Mouse (Mus musculus) kidney, adult 18-20 months (tissue): ENCODE data around the gene Zfp2.

Source experiments
- DNase-seq: peaks from one replicate; pipeline ENCODE4 v3.0.0; 2021

Gene Zfp2

DNA sequence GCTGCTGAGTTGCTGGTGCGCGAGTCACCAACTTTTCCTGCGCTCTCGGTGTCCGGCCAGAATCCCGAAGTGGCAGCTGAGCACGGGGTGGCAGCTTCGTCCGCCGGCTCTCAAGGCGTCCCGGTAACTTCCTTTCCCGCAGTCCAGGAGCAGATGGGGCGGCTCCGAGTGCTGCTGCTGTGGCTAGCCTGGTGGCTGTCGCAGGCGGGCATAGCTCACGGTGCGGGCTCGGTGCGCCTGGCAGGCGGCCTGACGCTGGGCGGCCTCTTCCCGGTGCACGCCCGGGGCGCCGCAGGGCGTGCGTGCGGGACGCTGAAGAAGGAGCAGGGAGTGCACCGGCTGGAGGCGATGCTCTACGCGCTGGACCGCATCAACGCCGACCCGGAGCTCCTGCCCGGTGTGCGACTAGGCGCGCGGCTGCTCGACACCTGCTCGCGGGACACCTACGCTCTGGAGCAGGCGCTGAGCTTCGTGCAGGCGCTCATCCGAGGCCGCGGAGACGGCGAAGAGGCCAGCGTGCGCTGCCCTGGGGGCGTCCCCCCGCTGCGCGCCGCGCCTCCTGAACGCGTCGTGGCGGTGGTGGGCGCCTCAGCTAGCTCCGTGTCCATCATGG is 64.9 kb downstream of the Zfp2 start:
- peak; percentile 11 for DNase-seq

DNA sequence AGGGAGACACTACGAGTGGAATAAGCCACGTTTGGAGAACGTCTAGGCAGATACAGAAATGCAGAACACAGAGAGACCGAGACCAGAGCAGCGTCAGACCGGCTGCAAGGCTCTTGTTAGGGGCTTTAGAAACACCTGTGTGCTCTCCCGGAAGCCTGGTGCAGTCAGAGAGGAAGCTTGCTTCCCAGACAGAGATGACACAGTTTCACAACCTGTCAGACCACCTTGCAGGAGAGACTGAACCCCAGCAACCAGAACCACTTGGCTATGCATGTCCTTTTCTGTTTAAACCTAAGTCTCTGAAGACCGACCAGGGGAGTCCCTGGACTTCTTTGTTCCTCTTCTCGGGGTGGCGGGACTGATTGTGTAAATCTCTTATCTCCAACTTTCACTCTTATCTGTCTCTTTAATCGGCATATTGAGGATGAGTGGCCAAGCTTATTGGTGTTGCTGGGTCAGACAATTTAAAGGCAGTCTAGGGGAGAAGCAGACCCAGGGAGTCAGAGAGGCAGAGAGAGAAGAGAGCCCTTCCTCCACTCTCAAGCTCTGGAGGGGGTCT is 65.7 kb downstream of the Zfp2 start, which contains the start of gene Grm6:
Gene Grm6, plus strand, starts transcription at position 509 of the 559 bp plus-strand sequence.
- DNase-seq, result no peak

GRCm38 (mm10) chr11:50849310-50849709 is 66.7 kb downstream of the Zfp2 start:
- no peak for DNase-seq
